Mouse (Mus musculus) lung, postnatal 0 days (tissue): ENCODE data around the gene Hic2.

Experiments
- CTCF ChIP-seq: IDR thresholded peaks from 2 replicates; pipeline ENCODE4 v1.5.1; 2016; ENCODE audit warnings: antibody characterized with exemption, mild to moderate bottlenecking
- EP300 ChIP-seq: IDR thresholded peaks from 2 replicates; pipeline ENCODE4 v1.6.1; 2016; ENCODE audit warnings: antibody characterized with exemption, mild to moderate bottlenecking, control low read depth

GRCm38 (mm10) chr16:17291016-17291415 lies 57.6 kb downstream of the Hic2 start:
- TF ChIP-seq EP300 (no peak), CTCF (no peak)
